Mouse (Mus musculus): ENCODE measurements around the gene Rims4.

DNA sequence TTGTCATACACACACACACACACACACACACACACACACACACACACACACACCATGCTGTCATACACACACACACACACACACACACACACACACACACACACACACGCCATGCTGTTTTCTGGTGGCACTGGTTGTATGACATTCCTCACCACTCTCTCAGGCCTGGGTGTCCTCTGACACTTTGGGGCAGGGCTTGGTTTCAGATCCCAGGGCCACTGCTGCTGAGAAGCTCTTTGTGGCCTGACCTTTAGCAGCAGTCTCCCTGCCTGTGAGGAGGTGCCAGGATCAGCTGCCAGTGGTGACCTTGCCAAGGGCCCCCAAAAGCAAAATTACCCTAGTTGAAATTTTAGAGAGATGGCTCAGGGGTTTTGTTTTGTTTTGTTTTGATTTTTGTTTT, 92.6 kb downstream of the Rims4 start:
- TF ChIP-seq CTCF (IDR thresholded peaks at IDR 0.05; ENCODE audit: low read depth) (no peak), EP300 (optimal IDR thresholded peaks at IDR 0.05) (no peak)
